Mouse (Mus musculus) neural tube, embryonic 15.5 days (tissue): ENCODE measurements at regions not wholly inside any gene's neighbourhood (a gene's known extent, or its start where the extent isn't known, plus 50 kb on each side); places are given as distances from the start of the nearest gene placed in this dataset.
A peak's percentile ranks its signal among the peaks of the same experiment; 100 is the strongest.

Experiments
- ATAC-seq: fragments of 200-750 bp; cut with Nextera tagmentation; 2 replicates; pipeline ENCODE4 v1.8.0; 2017; ENCODE audit warnings: mild to moderate bottlenecking, moderate TSS enrichment, moderate library complexity; ENCODE audit not compliant: low FRiP score
- H3K27ac ChIP-seq: fragments of 300-500 bp; sonication (generic); replicated peaks from 2 replicates; pipeline ENCODE4 v1.5.1; 2015; ENCODE audit warnings: mild to moderate bottlenecking, inconsistent platforms
- H3K27me3 ChIP-seq: fragments of 300-500 bp; sonication (generic); replicated peaks from 2 replicates; pipeline ENCODE4 v1.6.1; 2015; ENCODE audit warnings: inconsistent platforms
- H3K36me3 ChIP-seq: fragments of 300-500 bp; sonication (generic); 2 replicates; pipeline ENCODE4 v1.6.1; 2015; ENCODE audit warnings: inconsistent platforms
- H3K4me1 ChIP-seq: fragments of 300-500 bp; sonication (generic); 2 replicates; pipeline ENCODE4 v1.6.1; 2015; ENCODE audit warnings: inconsistent platforms
- H3K4me2 ChIP-seq: fragments of 300-500 bp; sonication (generic); 2 replicates; pipeline ENCODE4 v1.6.1; 2015; ENCODE audit warnings: inconsistent platforms, mild to moderate bottlenecking, moderate library complexity
- H3K4me3 ChIP-seq: fragments of 300-500 bp; sonication (generic); replicated peaks from 2 replicates; pipeline ENCODE4 v1.5.1; 2015; ENCODE audit warnings: mild to moderate bottlenecking, inconsistent platforms
- H3K9ac ChIP-seq: fragments of 300-500 bp; sonication (generic); replicated peaks from 2 replicates; pipeline ENCODE4 v1.6.1; 2015; ENCODE audit warnings: mild to moderate bottlenecking, inconsistent platforms
- H3K9me3 ChIP-seq: fragments of 300-500 bp; sonication (generic); replicated peaks from 2 replicates; pipeline ENCODE4 v1.6.1; 2016; ENCODE audit warnings: inconsistent platforms
- WGBS: fragments of 180-500 bp; shearing (Covaris S2); methylation state at CpG from one replicate; pipeline ENCODE4 v1.1.7; 2015; ENCODE audit warnings: mixed read lengths; 5-methylcytosine and 5-hydroxymethylcytosine counted together

GRCm38 (mm10) chr4:39292348-39292845 lies 157.7 kb upstream of the 1700009N14Rik start:
- no peaks in the 10 kb centered on the region for H3K4me1 ChIP-seq
- H3K9ac ChIP-seq: no peak overlapping the region
- no peak for ATAC-seq
- no peaks in the 10 kb centered on the region for H3K27me3 ChIP-seq
- H3K4me2 ChIP-seq: no peak overlapping the region
- no peaks in the 10 kb centered on the region for H3K9me3 ChIP-seq
- 91% methylated on average over 2 of the region's 2 CpGs for WGBS
- H3K4me3 ChIP-seq: no peak overlapping the region
- no peaks in the 10 kb centered on the region for H3K36me3 ChIP-seq
- no peak overlapping the region for H3K27ac ChIP-seq

- Histone ChIP-seq H3K27ac (no peak overlapping the region), H3K4me1 (no peaks in the 10 kb centered on the region), H3K4me3 (no peak overlapping the region), H3K27me3 (no peaks in the 10 kb centered on the region), H3K36me3 (no peaks in the 10 kb centered on the region), H3K9ac (no peak overlapping the region), H3K9me3 (no peaks in the 10 kb centered on the region), H3K4me2 (no peak overlapping the region)
- ATAC-seq: no peak
- WGBS: 44% methylated on average over 2 of the region's 2 CpGs
Observed at GRCm38 (mm10) chr4:39310131-39310530, 140.0 kb upstream of the 1700009N14Rik start.

DNA sequence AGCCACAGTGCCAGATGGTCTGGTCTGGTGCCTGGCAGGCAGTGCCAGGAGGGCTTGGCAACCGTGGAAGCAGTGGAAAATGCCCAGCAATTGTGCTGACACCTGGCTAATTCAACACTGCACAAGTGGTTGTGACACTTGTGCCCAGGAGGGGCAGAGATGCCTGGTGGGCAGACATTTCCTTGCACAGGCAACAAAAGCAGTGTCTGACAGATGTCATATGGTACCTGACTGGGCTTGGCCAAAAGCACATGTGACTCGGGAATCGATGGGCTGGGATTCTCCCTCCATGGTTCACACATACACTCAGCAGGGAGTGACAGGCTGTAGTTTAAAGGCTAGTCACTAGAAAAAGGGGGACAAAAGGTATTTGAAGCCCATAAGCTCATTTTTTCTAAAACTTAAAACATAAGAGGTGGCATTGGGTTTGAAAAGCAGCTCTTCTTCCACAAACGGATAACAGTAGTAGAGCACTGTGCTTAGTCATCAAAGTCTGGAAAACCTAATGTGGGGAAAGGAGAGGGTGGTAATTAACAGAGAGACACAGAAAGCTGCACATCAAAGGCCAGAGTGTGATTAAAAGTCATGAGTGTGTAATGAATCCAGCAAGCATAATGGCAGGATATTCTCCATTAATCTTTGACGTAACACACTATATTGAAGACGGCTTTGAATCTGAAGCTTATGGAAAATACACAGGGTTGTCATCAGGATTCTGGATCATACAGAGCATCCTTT lies 105.5 kb upstream of the 1700009N14Rik start:
- 24% methylated on average over 6 of the region's 6 CpGs for WGBS
- peak; percentile 69; the same call in 1 of the 2 replicates for ATAC-seq
- H3K4me2 ChIP-seq: peak overlapping the region; percentile 17; the same call in 1 of the 2 replicates

GRCm38 (mm10) chr4:39345139-39345412 lies 105.0 kb upstream of the 1700009N14Rik start:
- no peaks in the 10 kb centered on the region for H3K36me3 ChIP-seq
- peak overlapping the region; percentile 17; the same call in 1 of the 2 replicates for H3K4me2 ChIP-seq
- 3% methylated on average over 1 of the region's 1 CpGs for WGBS
- H3K27ac ChIP-seq: peak overlapping the region; percentile 37; the same call in 1 of the 2 replicates
- 0 out of 2 replicates have a peak, but pooled peaks cover 6% of the 10 kb centered on the region for H3K4me1 ChIP-seq
- no peak overlapping the region for H3K9ac ChIP-seq
- no peaks in the 10 kb centered on the region for H3K9me3 ChIP-seq
- H3K4me3 ChIP-seq: no peak overlapping the region
- peak; percentile 57; the same call in 1 of the 2 replicates for ATAC-seq
- H3K27me3 ChIP-seq: no peaks in the 10 kb centered on the region

More for the DNA sequence above, 105.5 kb upstream of the 1700009N14Rik start:
- Histone ChIP-seq H3K27me3 (no peaks in the 10 kb centered on the region), H3K36me3 (no peaks in the 10 kb centered on the region), H3K27ac (peak overlapping the region; percentile 37; the same call in 1 of the 2 replicates), H3K4me1 (0 out of 2 replicates have a peak, but pooled peaks cover 6% of the 10 kb centered on the region), H3K9me3 (no peaks in the 10 kb centered on the region), H3K4me3 (no peak overlapping the region), H3K9ac (no peak overlapping the region)

DNA sequence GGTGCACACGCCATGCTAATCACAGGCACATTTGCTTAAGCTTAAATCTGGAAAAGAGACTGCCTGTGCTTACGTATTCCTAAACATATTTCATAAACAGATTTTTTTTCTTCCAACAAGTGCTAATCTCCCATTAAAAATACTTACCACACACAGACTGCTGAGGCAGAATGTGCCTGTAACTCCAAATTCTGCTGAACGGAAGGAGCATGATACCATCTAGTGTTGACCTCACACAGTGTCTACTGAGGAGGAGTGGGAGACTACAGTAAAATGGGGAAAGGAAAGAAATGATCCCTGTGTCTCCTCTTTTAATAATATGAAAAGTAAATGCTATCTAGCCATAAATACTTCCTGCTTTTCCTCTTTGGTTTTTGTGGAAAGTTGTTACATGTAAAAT lies 81.9 kb upstream of the 1700009N14Rik start:
- Histone ChIP-seq H3K36me3 (no peaks in the 10 kb centered on the region), H3K27ac (no peak overlapping the region), H3K9me3 (no peaks in the 10 kb centered on the region), H3K4me3 (no peak overlapping the region), H3K4me2 (no peak overlapping the region), H3K27me3 (no peaks in the 10 kb centered on the region), H3K9ac (no peak overlapping the region), H3K4me1 (no peaks in the 10 kb centered on the region)
- WGBS: 84% methylated on average over 3 of the region's 3 CpGs
- no peak for ATAC-seq

GRCm38 (mm10) chr4:39380771-39381170 lies 69.3 kb upstream of the 1700009N14Rik start:
- H3K9me3 ChIP-seq: no peaks in the 10 kb centered on the region
- no peak overlapping the region for H3K27ac ChIP-seq
- H3K36me3 ChIP-seq: no peaks in the 10 kb centered on the region
- no peak overlapping the region for H3K4me3 ChIP-seq
- WGBS: 71% methylated on average over 2 of the region's 2 CpGs
- ATAC-seq: no peak
- H3K27me3 ChIP-seq: no peaks in the 10 kb centered on the region
- no peaks in the 10 kb centered on the region for H3K4me1 ChIP-seq
- no peak overlapping the region for H3K9ac ChIP-seq
- no peak overlapping the region for H3K4me2 ChIP-seq

DNA sequence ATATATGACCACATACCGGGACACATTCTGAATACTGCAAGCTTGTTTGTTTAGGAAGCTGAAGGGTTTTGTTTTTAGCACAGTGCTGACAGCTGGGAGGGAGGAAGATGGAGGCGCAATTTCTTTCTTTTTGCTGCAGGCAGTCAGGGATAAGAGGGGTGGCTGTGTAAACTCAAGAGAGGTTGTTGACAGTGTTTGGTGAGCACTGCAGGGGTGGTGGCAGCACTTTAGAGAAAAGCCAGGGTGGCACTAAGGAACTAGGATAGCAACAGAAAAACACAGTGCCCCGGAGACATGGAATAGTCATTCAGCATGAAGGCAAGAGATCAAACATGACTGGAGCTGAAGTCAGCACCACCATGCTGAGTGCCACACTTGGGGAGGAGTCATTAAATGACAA lies 51.9 kb upstream of the 1700009N14Rik start:
- no peaks in the 10 kb centered on the region for H3K27me3 ChIP-seq
- H3K4me1 ChIP-seq: no peaks in the 10 kb centered on the region
- no peak overlapping the region for H3K4me3 ChIP-seq
- H3K27ac ChIP-seq: no peak overlapping the region
- H3K4me2 ChIP-seq: no peak overlapping the region
- no peak for ATAC-seq
- H3K9me3 ChIP-seq: no peaks in the 10 kb centered on the region
- no peaks in the 10 kb centered on the region for H3K36me3 ChIP-seq
- 53% methylated on average over 3 of the region's 3 CpGs for WGBS
- no peak overlapping the region for H3K9ac ChIP-seq
